Mouse (Mus musculus) granulocyte monocyte progenitor cell, adult 5-6 weeks (primary cell): ENCODE data around the gene Magoh. TPM values are rescaled to one million over a fixed set of nuclear protein-coding genes. Genes with fewer than 3 reads are reported as not detected.

ENCODE experiments used
- total RNA-seq, 2 experiments: library from RNA; stranded (forward) in 1 of 2; stranded (reverse) in 1 of 2; fragments of 200-712, 200-1000 nt in 1 of 2; fragments of >200 nt in 1 of 2; fragmentation: Nextera tagmentation in 1 of 2; gene quantifications; 2 replicates each; pipeline ENCODE4 v1.2.3; 2014 to 2017

Gene Magoh
- total RNA-seq, 2 experiments from 2014 or later, result 294 to 356 TPM

Other genes with a start within 250 kb of the Magoh start
- gene Dmrtb1, start 195.5 kb upstream of the Magoh start, total RNA-seq (2014; fragmentation: Nextera tagmentation), result 1.7 TPM in 1 of 2 replicates, not detected in the other
- gene Dmrtb1, start 195.5 kb upstream of the Magoh start, total RNA-seq (2017), result 0.46 TPM in 1 of 2 replicates, not detected in the other
- 12.8 and 19.7 TPM in 2 replicates for gene Lrp8, start 77.5 kb upstream of the Magoh start, total RNA-seq (2014; fragmentation: Nextera tagmentation)
- gene Lrp8, start 77.5 kb upstream of the Magoh start, total RNA-seq (2017), result 16.5 and 18.7 TPM in 2 replicates
- 34.9 and 73.6 TPM in 2 replicates for gene 0610037L13Rik, start 10.1 kb downstream of the Magoh start, total RNA-seq (2014; fragmentation: Nextera tagmentation)
- 57.4 and 97.8 TPM in 2 replicates for gene 0610037L13Rik, start 10.1 kb downstream of the Magoh start, total RNA-seq (2017)
- 25.6 and 32.1 TPM in 2 replicates for gene Cpt2, start 43.9 kb downstream of the Magoh start, total RNA-seq (2014; fragmentation: Nextera tagmentation)
- 18.3 and 33.1 TPM in 2 replicates for gene Cpt2, start 43.9 kb downstream of the Magoh start, total RNA-seq (2017)
- gene Slc1a7, start 88.6 kb downstream of the Magoh start, total RNA-seq (2014; fragmentation: Nextera tagmentation), result not detected in 2 replicates
- not detected in 2 replicates for gene Slc1a7, start 88.6 kb downstream of the Magoh start, total RNA-seq (2017)
- not detected in 2 replicates for gene Podn, start 216.7 kb downstream of the Magoh start, total RNA-seq (2014; fragmentation: Nextera tagmentation)
- gene Podn, start 216.7 kb downstream of the Magoh start, total RNA-seq (2017), result not detected in 2 replicates